Mouse (Mus musculus) small intestine, adult 2 months (tissue): Measurements from ENCODE around the gene Gm10642. TPM values are rescaled to one million over a fixed set of nuclear protein-coding genes. Genes with fewer than 3 reads are reported as not detected.

Source experiments
- H3K27ac ChIP-seq: fragments of 200-500 bp; 2 replicates; pipeline ENCODE4 v1.5.1; 2012; ENCODE audit warnings: low read depth, low read length, control low read depth, inconsistent platforms; ENCODE audit not compliant: insufficient read depth
- H3K27me3 ChIP-seq: fragments of 200-500 bp; 2 replicates; pipeline ENCODE4 v1.6.1; 2012; ENCODE audit warnings: mild to moderate bottlenecking, moderate library complexity, low read length, inconsistent platforms; ENCODE audit not compliant: control insufficient read depth, insufficient read depth
- H3K36me3 ChIP-seq: fragments of 200-500 bp; 2 replicates; pipeline ENCODE4 v1.6.1; 2012; ENCODE audit warnings: mild to moderate bottlenecking, low read length, control low read depth, inconsistent platforms; ENCODE audit not compliant: control insufficient read depth, insufficient read depth
- H3K4me1 ChIP-seq: fragments of 200-500 bp; 2 replicates; pipeline ENCODE4 v1.6.1; 2012; ENCODE audit warnings: low read length, inconsistent platforms, mixed read lengths; ENCODE audit not compliant: control insufficient read depth, insufficient read depth, insufficient read length
- H3K4me3 ChIP-seq: fragments of 200-500 bp; 2 replicates; pipeline ENCODE4 v1.5.1; 2012; ENCODE audit warnings: low read depth, mild to moderate bottlenecking, control low read depth, inconsistent platforms, low read length, moderate library complexity
- CTCF ChIP-seq: fragments of 200-500 bp; IDR thresholded peaks from 2 replicates; pipeline ENCODE4 v1.5.1; 2012; ENCODE audit warnings: low read depth, mild to moderate bottlenecking, control low read depth, inconsistent platforms, low read length, moderate library complexity, mixed read lengths; ENCODE audit not compliant: insufficient replicate concordance, insufficient read length; ENCODE audit errors: extremely low read depth
- POLR2A ChIP-seq: fragments of 200-500 bp; IDR thresholded peaks from 2 replicates; pipeline ENCODE4 v1.6.1; 2012; ENCODE audit warnings: low read depth, mild to moderate bottlenecking, control low read depth, inconsistent platforms, low read length, moderate library complexity
- WGBS: fragments of 180-500 bp; shearing (Covaris S2); methylation state at CpG from one replicate; pipeline ENCODE4 v1.1.7; 2018; 5-methylcytosine and 5-hydroxymethylcytosine counted together
- polyA plus RNA-seq: library from polyadenylated mRNA; depleted of rRNA; stranded (reverse); fragments of >200 nt; gene quantifications from 2 replicates; pipeline ENCODE4 v1.2.3, GENCODE M21; 2012; rRNA removed

Gm10642 gene
- polyA plus RNA-seq, 1 experiment, result 3.3 TPM

DNA sequence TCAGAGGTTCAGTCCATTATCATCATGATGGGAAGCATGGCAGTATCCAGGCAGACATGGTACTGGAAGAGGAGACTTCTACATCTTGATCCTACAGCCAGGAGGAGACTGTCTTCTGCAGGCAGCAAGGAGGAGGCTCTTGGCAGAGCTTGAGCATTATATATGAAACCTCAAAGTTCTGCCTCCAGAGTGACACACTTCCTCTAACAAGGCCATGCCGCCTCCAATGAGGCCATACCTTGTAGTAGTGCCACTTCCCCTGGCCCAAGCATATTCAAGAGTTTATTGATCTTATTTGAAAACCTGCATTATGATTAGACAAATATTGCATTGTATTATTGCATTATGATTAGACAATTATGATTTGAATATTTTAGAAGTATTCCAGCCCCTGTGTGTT is 50.4 kb downstream of the Gm10642 start:
- no peak for TF ChIP-seq POLR2A
- no peak for TF ChIP-seq CTCF
- H3K4me3 ChIP-seq, result no peak overlapping the region
- WGBS, result 97% methylated on average over 1 of the region's 1 CpGs

More for the DNA sequence above, 50.4 kb downstream of the Gm10642 start:
- H3K27me3 ChIP-seq, result no peaks in the 10 kb centered on the region
- no peak overlapping the region for H3K27ac ChIP-seq
- peaks cover 11% of the 10 kb centered on the region for H3K36me3 ChIP-seq
- peaks cover 2% of the 10 kb centered on the region; the same call in 1 of the 2 replicates for H3K4me1 ChIP-seq

Other genes with a start within 250 kb of the Gm10642 start
- gene Ccnb2, start 234.7 kb upstream of the Gm10642 start, polyA plus RNA-seq, result 6.4 and 17.6 TPM in 2 replicates
- gene Rnf111, start 152.5 kb upstream of the Gm10642 start, polyA plus RNA-seq, result 17.1 and 35.3 TPM in 2 replicates
- gene Sltm, start 113.5 kb upstream of the Gm10642 start, polyA plus RNA-seq, result 2.6 and 4.2 TPM in 2 replicates
- gene Mindy2, start 923 bp downstream of the Gm10642 start, polyA plus RNA-seq, result 5.5 and 12.0 TPM in 2 replicates
- gene Adam10, start 22.7 kb downstream of the Gm10642 start, polyA plus RNA-seq, result 10.5 and 33.3 TPM in 2 replicates